Mouse (Mus musculus): ENCODE results near the gene Galt.

Gene Galt

GRCm38 (mm10) chr4:41754797-41755337 lies at the start of gene Galt:
Gene Galt (plus strand): TSS chr4:41755228.
- in situ Hi-C loops (cut with MboI, MseI): loop anchor here (25.0 kb wide), 1 partner anchor 157 kb away; the partner anchor contains the start of gene Gm21541

DNA sequence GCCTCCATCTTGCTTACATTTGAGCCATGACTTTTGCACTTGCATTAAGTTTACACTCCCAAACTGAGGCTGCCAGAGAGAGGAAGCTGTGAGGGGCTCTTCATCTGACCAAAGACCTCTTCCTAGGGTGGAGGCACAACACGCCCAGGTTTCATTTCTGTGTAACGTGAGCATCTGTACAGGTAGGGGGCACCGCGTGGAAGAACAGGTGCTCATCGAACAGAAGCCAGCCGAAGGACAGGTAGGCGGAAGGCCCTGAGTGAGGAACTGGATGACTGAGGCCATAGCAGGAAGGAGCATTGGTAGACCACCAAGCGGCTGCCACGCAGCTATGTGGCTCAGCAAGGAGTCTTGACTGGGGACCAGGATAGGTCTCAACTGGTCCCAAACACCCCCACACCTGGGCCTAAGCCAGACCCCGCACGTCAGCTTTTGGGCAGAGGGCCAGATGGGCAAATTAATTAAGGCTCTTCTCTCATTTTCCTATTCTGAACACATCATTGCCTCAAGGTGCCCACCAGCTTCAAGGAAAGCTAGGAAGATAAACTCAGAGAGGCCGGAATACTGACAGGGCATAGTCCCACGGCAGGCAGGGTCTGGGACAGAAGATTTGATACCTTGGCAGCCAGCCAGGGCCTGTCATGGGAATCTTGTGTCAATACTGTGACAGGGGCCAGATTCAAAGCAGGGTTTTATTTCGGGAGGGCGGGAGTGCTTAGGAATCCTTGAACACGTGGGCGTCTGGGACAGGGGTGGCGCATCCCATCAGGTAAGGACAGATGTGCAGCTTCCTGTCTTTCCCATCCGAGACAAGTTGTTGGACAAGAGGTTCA lies 48.9 kb upstream of the Galt start:
- in situ Hi-C loops (cut with MboI, MseI): loop anchor here (25.0 kb wide), 1 partner anchor 619 kb away; the partner anchor contains the start of gene Aqp3

- in situ Hi-C loops (cut with MboI, MseI): loop anchor here (25.0 kb wide), 1 partner anchor 620 kb away; the partner anchor contains the start of gene Aqp3
These were observed 48.0 kb upstream of the Galt start for GRCm38 (mm10) chr4:41707011-41707535.

GRCm38 (mm10) chr4:41708192-41708745 lies 46.8 kb upstream of the Galt start:
- in situ Hi-C loops (cut with MboI, MseI): loop anchor here (25.0 kb wide), 1 partner anchor 621 kb away; the partner anchor contains the start of gene Aqp3

DNA sequence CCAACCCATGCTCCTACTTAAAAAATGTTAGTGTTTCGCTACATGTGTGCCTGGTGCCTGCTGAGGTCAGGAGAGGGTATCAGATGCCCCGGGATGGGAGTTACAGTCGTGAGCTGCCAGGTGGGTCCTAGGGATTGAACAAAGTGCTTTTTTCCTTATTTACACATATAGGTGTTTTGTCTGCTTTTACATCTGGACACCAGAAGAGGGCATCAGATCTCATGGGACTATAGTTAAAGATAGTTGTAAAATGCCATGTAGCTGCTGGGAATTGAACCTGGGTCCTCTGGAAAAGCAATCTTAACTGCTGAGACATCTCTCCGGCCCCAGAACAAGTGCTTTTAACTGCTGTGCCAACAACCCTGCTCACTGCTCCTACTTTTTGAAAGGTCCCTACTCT lies 44.8 kb upstream of the Galt start:
- in situ Hi-C loops (cut with MboI, MseI): loop anchor here (25.0 kb wide), 1 partner anchor 623 kb away; the partner anchor contains the start of gene Aqp3

DNA sequence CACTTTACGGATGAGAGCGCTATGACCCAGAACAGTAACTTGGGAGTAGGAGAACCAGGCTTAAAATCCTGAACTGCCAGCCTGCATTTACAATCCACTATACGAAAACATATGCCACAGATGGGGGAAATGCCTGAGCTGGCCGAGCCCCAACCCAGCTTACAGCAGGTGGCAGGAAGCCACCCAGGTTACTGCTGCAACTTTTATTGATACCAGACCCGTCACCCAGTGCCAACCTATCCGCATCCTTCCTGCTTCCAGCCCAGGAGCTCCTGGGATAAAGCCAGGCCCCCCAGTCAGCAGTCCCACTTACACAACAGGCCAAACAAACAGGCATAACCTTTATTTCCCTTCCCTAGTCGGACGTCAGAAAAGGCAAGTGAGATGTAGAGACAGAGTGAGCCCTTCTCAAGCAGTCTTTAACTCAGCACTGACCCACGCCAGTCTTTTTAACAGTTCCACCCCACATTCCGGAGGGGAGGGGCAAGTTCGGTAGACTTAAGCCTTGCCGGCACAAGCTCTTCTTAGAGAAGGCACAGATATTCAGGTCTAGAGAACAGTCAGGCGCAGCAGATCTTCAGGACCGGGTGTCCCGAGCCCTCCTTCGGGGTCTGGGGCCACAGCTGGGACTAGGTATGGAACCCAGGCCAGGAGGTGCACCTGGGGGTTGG lies 43.2 kb upstream of the Galt start:
- in situ Hi-C loops (cut with MboI, MseI): loop anchor here (25.0 kb wide), 1 partner anchor 625 kb away; the partner anchor contains the start of gene Aqp3

DNA sequence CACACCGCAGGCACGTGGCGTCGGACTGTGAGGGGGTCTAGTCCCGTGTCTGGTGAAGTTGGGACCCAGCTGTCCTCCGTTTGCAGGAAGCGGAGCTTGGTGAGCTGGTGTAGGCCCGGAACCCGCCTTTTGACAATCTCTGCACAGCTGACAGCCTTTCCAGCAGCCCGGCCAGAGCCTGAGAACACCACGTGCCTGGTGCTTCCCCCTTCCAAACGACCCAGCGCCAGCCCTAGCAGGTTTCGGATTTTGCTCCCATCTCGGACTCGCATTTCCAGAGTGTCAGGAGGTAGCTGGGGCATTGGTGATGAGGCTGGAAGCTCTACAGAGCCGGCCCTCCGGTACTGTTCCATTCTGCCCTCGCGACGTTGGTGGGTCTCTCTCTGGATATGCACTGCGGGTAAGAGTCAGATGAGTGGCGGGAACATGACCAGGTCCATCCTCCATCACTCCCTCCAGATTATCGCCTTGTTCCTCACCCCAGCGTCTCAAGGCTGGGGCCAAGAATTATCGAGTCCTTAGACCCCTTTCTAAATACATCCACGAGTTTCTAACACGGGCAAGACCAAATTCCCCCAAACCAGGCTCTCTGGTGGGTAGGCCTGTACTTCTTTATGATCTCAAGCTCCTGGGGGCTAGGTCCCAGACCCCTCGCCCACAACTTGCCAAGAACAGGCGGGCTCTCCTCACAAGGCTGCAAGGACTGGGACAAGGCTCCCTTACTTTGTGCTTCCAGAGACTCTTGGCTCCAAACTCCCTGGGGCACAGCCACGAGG lies 42.4 kb upstream of the Galt start:
- in situ Hi-C loops (cut with MboI, MseI): loop anchor here (25.0 kb wide), 1 partner anchor 625 kb away; the partner anchor contains the start of gene Aqp3

DNA sequence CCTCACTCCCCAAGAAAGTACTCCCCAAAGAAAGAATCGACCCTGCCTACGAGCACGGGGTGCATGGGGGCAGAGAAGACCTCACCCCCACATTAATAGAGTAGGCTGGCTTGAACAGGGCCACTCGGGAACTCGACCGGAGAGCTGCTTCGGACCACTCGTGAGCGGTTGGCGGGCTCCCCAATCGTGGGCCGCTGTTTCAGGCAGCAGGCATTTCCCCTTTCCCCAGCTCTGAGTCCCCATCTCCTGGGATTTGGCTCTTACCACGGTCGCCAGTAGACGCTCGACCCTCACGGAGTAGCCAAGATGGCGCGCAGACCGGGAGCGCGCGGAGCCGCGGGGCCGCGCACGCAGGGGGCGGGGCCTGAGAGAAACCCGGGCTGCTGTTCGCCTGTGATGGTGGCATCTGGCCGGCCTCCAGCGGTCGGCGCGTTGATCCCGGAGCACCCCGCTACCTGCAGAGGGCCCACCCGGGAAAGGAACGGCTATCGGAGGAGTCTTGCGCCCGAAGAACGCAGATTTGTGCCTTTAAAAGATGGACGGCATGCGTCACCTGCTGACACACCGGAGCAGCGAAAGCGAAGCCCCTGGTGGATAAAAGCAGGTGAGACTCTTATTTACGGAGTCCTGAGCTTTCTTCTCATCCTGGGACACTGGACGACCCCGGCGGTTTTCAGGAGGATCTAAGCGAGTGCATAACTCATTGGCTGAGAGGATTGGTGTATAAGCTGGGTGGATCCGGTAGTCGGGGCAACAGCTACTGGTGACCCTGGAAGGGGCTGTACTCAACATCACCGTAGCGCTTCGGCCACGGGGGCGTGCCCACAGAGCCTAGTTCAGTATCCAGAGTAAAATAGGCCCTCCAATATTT lies 41.6 kb upstream of the Galt start, which contains the start of gene Rpp25l:
Gene Rpp25l (minus strand): TSS at position 338 of the 871 bp plus-strand sequence.
- in situ Hi-C loops (cut with MboI, MseI): loop anchor here (25.0 kb wide), 1 partner anchor 626 kb away; the partner anchor contains the start of gene Aqp3

GRCm38 (mm10) chr4:41714276-41714675 lies 40.8 kb upstream of the Galt start:
- in situ Hi-C loops (cut with MboI, MseI): loop anchor here (25.0 kb wide), 1 partner anchor 627 kb away; the partner anchor contains the start of gene Aqp3

GRCm38 (mm10) chr4:41715082-41715481 lies 39.9 kb upstream of the Galt start:
- in situ Hi-C loops (cut with MboI, MseI): loop anchor here (5.0 to 25.0 kb wide), 2 partner anchors 148 to 628 kb away; partner anchors contain the start of genes Aqp3, Dnaic1 and Fam219a

DNA sequence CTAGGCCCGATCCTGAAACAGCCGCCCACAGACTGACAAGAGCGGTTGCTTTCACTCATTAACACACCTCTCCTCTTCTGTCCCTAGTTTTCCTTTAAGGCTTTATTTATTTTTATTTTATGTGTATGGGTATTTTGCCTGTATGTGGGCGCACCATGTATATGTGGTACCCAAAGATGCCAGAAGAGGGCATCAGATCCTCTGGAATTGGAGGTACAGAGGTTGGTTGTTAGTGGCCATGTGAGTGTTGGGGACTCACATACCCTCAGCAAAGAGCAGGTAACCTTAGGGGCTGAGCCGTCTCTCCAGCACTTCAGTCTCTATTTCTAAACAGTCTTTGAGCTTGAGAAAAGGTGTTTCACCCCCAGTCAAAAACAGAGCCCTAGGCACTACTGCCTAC lies 39.4 kb upstream of the Galt start:
- in situ Hi-C loops (cut with MboI, MseI): loop anchor here (5.0 to 25.0 kb wide), 2 partner anchors 148 to 628 kb away; partner anchors contain the start of genes Aqp3, Dnaic1 and Fam219a

GRCm38 (mm10) chr4:41716834-41717233 lies 38.2 kb upstream of the Galt start:
- in situ Hi-C loops (cut with MboI, MseI): loop anchor here (5.0 to 25.0 kb wide), 2 partner anchors 150 to 630 kb away; partner anchors contain the start of genes Aqp3, Dnaic1 and Fam219a

DNA sequence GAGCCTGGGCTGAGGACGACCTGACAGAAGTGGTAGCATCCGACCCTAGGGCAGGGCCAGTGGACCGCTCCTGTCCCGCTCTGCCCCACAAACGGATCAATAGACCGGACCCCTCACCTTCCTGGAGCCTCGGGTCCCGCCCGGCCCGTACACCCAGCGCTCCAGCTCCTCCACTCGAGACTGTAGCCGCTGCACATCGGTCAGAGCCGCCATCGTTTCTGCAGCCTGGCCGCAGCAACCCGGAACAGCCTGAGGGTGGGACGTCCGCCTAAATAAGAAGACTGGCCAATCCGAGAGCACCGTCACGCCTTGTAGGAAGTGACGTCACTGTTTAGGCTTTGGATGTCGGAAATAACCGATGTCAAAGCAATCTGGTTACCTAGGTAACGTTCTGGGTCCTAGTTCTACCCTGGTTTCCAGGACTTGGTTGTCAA lies 32.1 kb upstream of the Galt start, which contains the start of gene Dctn3:
Gene Dctn3 (minus strand): TSS at position 253 of the 434 bp plus-strand sequence.
- in situ Hi-C loops (cut with MboI, MseI): loop anchor here (25.0 kb wide), 1 partner anchor 636 kb away; the partner anchor contains the start of gene Aqp3

GRCm38 (mm10) chr4:41726826-41727621 lies 28.0 kb upstream of the Galt start:
- in situ Hi-C loops (cut with MboI, MseI): loop anchor here (25.0 kb wide), 1 partner anchor 1465 kb away; the partner anchor contains the start of genes Smim27 and Topors

DNA sequence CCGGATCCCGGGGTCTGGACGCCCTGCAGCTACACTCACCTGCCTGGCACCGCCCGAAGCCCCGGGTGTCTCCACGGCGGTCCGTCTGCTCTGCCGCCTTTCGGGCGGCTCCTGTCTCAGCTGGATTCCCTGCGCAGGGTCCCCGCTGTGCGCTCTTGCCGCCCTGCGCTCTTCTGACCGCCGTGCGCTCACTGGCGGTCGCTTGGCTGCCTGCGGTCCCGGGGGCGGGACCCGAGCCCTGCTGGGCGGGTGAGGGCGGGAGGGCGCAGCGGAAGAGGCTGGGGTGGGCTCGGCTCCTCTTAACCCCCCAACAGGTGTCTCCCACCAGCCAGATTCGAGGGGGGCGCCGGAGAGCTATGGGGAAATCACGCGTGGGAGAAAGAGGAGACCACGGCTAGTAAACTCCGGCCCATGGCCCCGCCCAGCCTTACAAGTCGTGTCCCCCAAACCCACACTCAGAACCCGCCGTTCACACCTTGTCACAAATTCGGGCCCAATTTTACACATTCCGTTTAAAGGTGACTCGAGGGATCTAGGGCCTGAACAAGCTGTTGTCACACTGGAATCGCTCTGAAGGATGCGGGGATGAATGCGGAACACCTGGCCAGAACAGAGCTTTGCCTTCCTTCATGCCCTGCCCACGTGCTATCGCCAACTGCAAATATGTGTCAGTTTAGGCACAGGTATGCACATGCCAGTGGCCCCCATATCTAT lies 23.8 kb upstream of the Galt start, which contains the start of gene Arid3c:
Gene Arid3c (minus strand): TSS at position 91 of the 714 bp plus-strand sequence.
- in situ Hi-C loops (cut with MboI, MseI): loop anchor here (25.0 kb wide), 1 partner anchor 1469 kb away; the partner anchor contains the start of genes Smim27 and Topors

DNA sequence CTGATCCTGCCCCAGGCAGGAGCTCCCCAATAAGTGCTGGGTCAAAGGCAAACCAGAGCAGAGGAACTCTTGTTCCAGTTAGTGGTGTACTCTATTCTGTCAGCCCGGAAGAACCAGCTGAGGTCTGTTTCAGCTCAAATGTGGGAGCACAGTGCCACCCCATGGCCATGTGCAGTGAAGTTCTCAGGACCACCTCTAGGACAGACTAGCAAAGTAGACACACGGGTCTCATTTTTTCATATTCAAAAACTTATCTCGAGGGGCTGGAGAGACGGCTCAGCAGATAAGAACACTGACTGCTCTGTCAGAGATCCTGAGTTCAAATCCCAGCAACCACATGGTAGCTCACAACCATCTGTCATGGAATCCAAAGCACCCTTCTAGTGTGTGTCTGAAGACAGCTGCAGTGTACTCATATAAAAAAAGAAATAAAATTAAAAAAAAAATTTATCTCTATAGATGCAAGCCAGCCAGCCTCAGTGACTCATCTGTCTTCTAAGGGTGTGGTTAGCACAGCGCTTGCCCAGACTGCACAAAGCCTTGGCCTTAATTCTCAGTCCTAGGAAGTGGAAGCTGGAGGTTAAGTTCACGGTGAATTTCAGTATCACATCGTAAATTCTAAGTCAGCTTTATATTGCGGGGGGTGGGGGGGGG lies 17.3 kb upstream of the Galt start:
- in situ Hi-C loops (cut with MboI, MseI): loop anchor here (25.0 kb wide), 1 partner anchor 1475 kb away; the partner anchor contains the start of genes Smim27 and Topors

All from regulatory T cell (primary cell).